Mouse (Mus musculus) E14TG2a.4 (cell line): ENCODE measurements around the gene Hoxa13.

Source experiments
- CTCF ChIP-seq: conservative IDR thresholded peaks from 2 replicates; pipeline ENCODE4 v1.5.1; 2014; ENCODE audit warnings: low read length
- NANOG ChIP-seq: IDR thresholded peaks from 2 replicates; pipeline ENCODE4 v1.6.1; 2014; ENCODE audit warnings: borderline replicate concordance, low read length, mixed read lengths

DNA sequence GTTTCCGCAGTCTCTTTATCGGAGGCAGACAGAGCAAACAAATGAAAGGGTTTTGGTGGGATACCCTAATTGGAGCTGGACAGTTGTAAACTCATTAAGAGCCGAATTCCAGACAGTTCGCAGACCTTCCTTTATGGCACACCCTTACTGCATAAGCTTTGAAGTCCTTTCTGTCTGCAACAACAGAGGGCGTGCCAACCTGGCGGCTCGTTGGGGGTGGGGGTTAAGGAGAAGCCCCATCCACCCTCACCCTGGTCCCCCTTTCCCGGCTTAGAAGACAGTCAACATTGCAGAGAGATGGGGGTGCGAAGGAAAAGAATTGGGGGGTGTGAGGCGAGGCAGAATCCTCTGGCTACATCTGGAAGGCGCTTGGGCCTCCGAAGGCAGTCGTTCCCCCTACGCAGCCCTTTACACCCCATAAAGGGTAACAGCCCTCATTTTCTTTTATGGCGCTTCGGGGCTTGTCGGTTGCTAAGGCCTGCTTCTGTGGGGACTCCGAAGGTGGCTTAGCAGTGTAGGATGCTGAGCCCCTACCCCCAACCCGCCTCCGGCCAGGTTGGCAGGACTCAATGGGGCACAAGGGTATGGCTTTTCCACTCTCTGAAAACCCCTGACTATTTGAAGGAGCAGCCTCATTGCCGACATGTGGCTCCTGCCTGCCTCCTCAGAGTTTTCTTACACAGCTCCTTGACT, 38.5 kb downstream of the Hoxa13 start:
- TF ChIP-seq CTCF, result no peak
- no peak for TF ChIP-seq NANOG
